Mouse (Mus musculus): ENCODE measurements around the gene Slc16a9. TPM values are rescaled to one million over a fixed set of nuclear protein-coding genes. Genes with fewer than 3 reads are reported as not detected.

Slc16a9 gene
- polyA plus RNA-seq (2015; fragmentation: Nextera tagmentation; extraction: Ambion mirVana) = 0.52 and 0.78 TPM in 2 replicates

GRCm38 (mm10) chr10:70244921-70245558, at the start of gene Slc16a9:
TSS of gene Slc16a9 (plus strand) at chr10:70245100.
- no peaks in the 10 kb centered on the region for H3K4me1 ChIP-seq (replicated peaks; ENCODE audit: control insufficient read depth, insufficient read depth, low read length)
- ATAC-seq = peak; percentile 41
- peaks cover 32% of the 10 kb centered on the region for H3K27me3 ChIP-seq (replicated peaks; ENCODE audit: control insufficient read depth, insufficient read depth, low read length)
- no peak within 1 kb of the TSS for H3K27ac ChIP-seq (ENCODE audit: low read depth, low read length)
- peak within 1 kb of the TSS; percentile 91 for H3K4me2 ChIP-seq (replicated peaks; ENCODE audit: low read depth)
- under 1% methylated on average over 50 of the region's 54 CpGs for WGBS
- no peaks in the 10 kb centered on the region for H3K36me3 ChIP-seq (ENCODE audit: control insufficient read depth, insufficient read depth)
- TF ChIP-seq CTCF (IDR thresholded peaks at IDR 0.05; ENCODE audit: low read depth) = peak; percentile 62
- peak within 1 kb of the TSS; percentile 47 for H3K9ac ChIP-seq (ENCODE audit: low read depth, low read length)
- peak within 1 kb of the TSS; percentile 59 for H3K4me3 ChIP-seq (ENCODE audit: low read depth, low read length)
- no peaks in the 10 kb centered on the region for H3K9me3 ChIP-seq (ENCODE audit: control insufficient read depth)

- no peaks in the 10 kb centered on the region for H3K27me3 ChIP-seq (replicated peaks; ENCODE audit: control insufficient read depth, insufficient read depth, low read length)
- WGBS = 64% methylated on average over 7 of the region's 7 CpGs
- H3K27ac ChIP-seq (ENCODE audit: low read depth, low read length) = no peak overlapping the region
- H3K4me1 ChIP-seq (replicated peaks; ENCODE audit: control insufficient read depth, insufficient read depth, low read length) = no peaks in the 10 kb centered on the region
- no peak overlapping the region for H3K9ac ChIP-seq (ENCODE audit: low read depth, low read length)
- ATAC-seq = peak; percentile 34; the same call in 1 of the 2 replicates
- no peak overlapping the region for H3K4me3 ChIP-seq (ENCODE audit: low read depth, low read length)
- H3K9me3 ChIP-seq (ENCODE audit: control insufficient read depth) = no peaks in the 10 kb centered on the region
- H3K36me3 ChIP-seq (ENCODE audit: control insufficient read depth, insufficient read depth) = peaks cover 11% of the 10 kb centered on the region
- no peak for TF ChIP-seq CTCF (IDR thresholded peaks at IDR 0.05; ENCODE audit: low read depth)
- no peak overlapping the region for H3K4me2 ChIP-seq (replicated peaks; ENCODE audit: low read depth)
Observed at GRCm38 (mm10) chr10:70195279-70195678, 49.6 kb upstream of the Slc16a9 start.

- Histone ChIP-seq H3K4me1 (replicated peaks; ENCODE audit: control insufficient read depth, insufficient read depth, low read length) (no peaks in the 10 kb centered on the region), H3K27me3 (replicated peaks; ENCODE audit: control insufficient read depth, insufficient read depth, low read length) (no peaks in the 10 kb centered on the region), H3K4me3 (ENCODE audit: low read depth, low read length) (no peak overlapping the region), H3K9ac (ENCODE audit: low read depth, low read length) (no peak overlapping the region), H3K36me3 (ENCODE audit: control insufficient read depth, insufficient read depth) (peaks cover 9% of the 10 kb centered on the region), H3K27ac (ENCODE audit: low read depth, low read length) (no peak overlapping the region), H3K4me2 (replicated peaks; ENCODE audit: low read depth) (no peak overlapping the region), H3K9me3 (ENCODE audit: control insufficient read depth) (no peaks in the 10 kb centered on the region)
- 46% methylated on average over 7 of the region's 7 CpGs for WGBS
- TF ChIP-seq CTCF (IDR thresholded peaks at IDR 0.05; ENCODE audit: low read depth) = peak; percentile 76
- ATAC-seq = peak; percentile 60
Observed at GRCm38 (mm10) chr10:70195786-70196185, 49.1 kb upstream of the Slc16a9 start.

GRCm38 (mm10) chr10:70196666-70197065, 48.2 kb upstream of the Slc16a9 start:
- WGBS = 81% methylated on average over 6 of the region's 6 CpGs

GRCm38 (mm10) chr10:70197601-70198000, 47.3 kb upstream of the Slc16a9 start:
- Histone ChIP-seq H3K4me2 (replicated peaks; ENCODE audit: low read depth) (no peak overlapping the region), H3K27ac (ENCODE audit: low read depth, low read length) (no peak overlapping the region), H3K4me3 (ENCODE audit: low read depth, low read length) (no peak overlapping the region), H3K27me3 (replicated peaks; ENCODE audit: control insufficient read depth, insufficient read depth, low read length) (no peaks in the 10 kb centered on the region), H3K36me3 (ENCODE audit: control insufficient read depth, insufficient read depth) (no peaks in the 10 kb centered on the region; the same call in 1 of the 2 replicates), H3K9me3 (ENCODE audit: control insufficient read depth) (no peaks in the 10 kb centered on the region), H3K9ac (ENCODE audit: low read depth, low read length) (no peak overlapping the region), H3K4me1 (replicated peaks; ENCODE audit: control insufficient read depth, insufficient read depth, low read length) (no peaks in the 10 kb centered on the region)
- 75% methylated on average over 2 of the region's 2 CpGs for WGBS
- no peak for ATAC-seq
- TF ChIP-seq CTCF (IDR thresholded peaks at IDR 0.05; ENCODE audit: low read depth) = no peak

More at GRCm38 (mm10) chr10:70196666-70197065, 48.2 kb upstream of the Slc16a9 start:
- no peak overlapping the region for H3K4me2 ChIP-seq (replicated peaks; ENCODE audit: low read depth)
- H3K27me3 ChIP-seq (replicated peaks; ENCODE audit: control insufficient read depth, insufficient read depth, low read length) = no peaks in the 10 kb centered on the region
- H3K4me1 ChIP-seq (replicated peaks; ENCODE audit: control insufficient read depth, insufficient read depth, low read length) = no peaks in the 10 kb centered on the region
- H3K9ac ChIP-seq (ENCODE audit: low read depth, low read length) = no peak overlapping the region
- no peak for ATAC-seq
- no peak overlapping the region for H3K4me3 ChIP-seq (ENCODE audit: low read depth, low read length)
- H3K9me3 ChIP-seq (ENCODE audit: control insufficient read depth) = no peaks in the 10 kb centered on the region
- peaks cover 3% of the 10 kb centered on the region for H3K36me3 ChIP-seq (ENCODE audit: control insufficient read depth, insufficient read depth)
- TF ChIP-seq CTCF (IDR thresholded peaks at IDR 0.05; ENCODE audit: low read depth) = no peak
- no peak overlapping the region for H3K27ac ChIP-seq (ENCODE audit: low read depth, low read length)

GRCm38 (mm10) chr10:70198012-70198411, 46.9 kb upstream of the Slc16a9 start:
- Histone ChIP-seq H3K4me2 (replicated peaks; ENCODE audit: low read depth) (no peak overlapping the region), H3K4me1 (replicated peaks; ENCODE audit: control insufficient read depth, insufficient read depth, low read length) (no peaks in the 10 kb centered on the region), H3K4me3 (ENCODE audit: low read depth, low read length) (no peak overlapping the region), H3K9me3 (ENCODE audit: control insufficient read depth) (no peaks in the 10 kb centered on the region), H3K36me3 (ENCODE audit: control insufficient read depth, insufficient read depth) (no peaks in the 10 kb centered on the region), H3K9ac (ENCODE audit: low read depth, low read length) (no peak overlapping the region), H3K27ac (ENCODE audit: low read depth, low read length) (no peak overlapping the region), H3K27me3 (replicated peaks; ENCODE audit: control insufficient read depth, insufficient read depth, low read length) (no peaks in the 10 kb centered on the region)
- TF ChIP-seq CTCF (IDR thresholded peaks at IDR 0.05; ENCODE audit: low read depth) = no peak
- no peak for ATAC-seq
- WGBS = 27% methylated on average over 6 of the region's 6 CpGs

Measured in intestine, postnatal 0 days (tissue).